Mouse (Mus musculus) activated CD4-positive, CD25-positive, alpha-beta regulatory T cell, adult 4 months (primary cell): Measurements from ENCODE around the gene Abca8b. TPM values are rescaled to one million over a fixed set of nuclear protein-coding genes. Genes with fewer than 3 reads are reported as not detected.
"Not testable (repeated sequence)": the region's sequence is repeated elsewhere in the genome, so short reads cannot be mapped to it uniquely, and the experiment has no call there.

Experiments
- ATAC-seq: one replicate; pipeline ENCODE4 v1.8.0; 2017
- polyA plus RNA-seq, 2 experiments: library from polyadenylated mRNA; unstranded; fragments of 100-300 nt; shearing (Covaris generic); gene quantifications; one replicate each; pipeline ENCODE4 v1.2.1; 2017

The Abca8b gene
- polyA plus RNA-seq, 2 experiments from 2014 or later: not detected

- ATAC-seq: not testable (repeated sequence)
These were observed 82.5 kb downstream of the Abca8b start for GRCm38 (mm10) chr11:109913156-109913555.

- ATAC-seq: not testable (repeated sequence)
These were observed 83.5 kb downstream of the Abca8b start for GRCm38 (mm10) chr11:109912118-109912517.

GRCm38 (mm10) chr11:109909801-109910200, 85.8 kb downstream of the Abca8b start:
- ATAC-seq: no peak

GRCm38 (mm10) chr11:109908207-109909031, 87.2 kb downstream of the Abca8b start:
- ATAC-seq: no peak

GRCm38 (mm10) chr11:109907508-109907907, 88.1 kb downstream of the Abca8b start:
- no peak for ATAC-seq

GRCm38 (mm10) chr11:109902616-109903598, 92.7 kb downstream of the Abca8b start:
- no peak for ATAC-seq

GRCm38 (mm10) chr11:109900491-109901241, 95.0 kb downstream of the Abca8b start:
- ATAC-seq: no peak

- ATAC-seq: no peak
These were observed 96.7 kb downstream of the Abca8b start for GRCm38 (mm10) chr11:109898791-109899467.

- ATAC-seq: no peak
These were observed 99.6 kb downstream of the Abca8b start for GRCm38 (mm10) chr11:109895952-109896530.

GRCm38 (mm10) chr11:109895496-109895895, 100.1 kb downstream of the Abca8b start:
- ATAC-seq: no peak

GRCm38 (mm10) chr11:109893894-109894804, 101.5 kb downstream of the Abca8b start:
- ATAC-seq: no peak

GRCm38 (mm10) chr11:109891989-109892386, 103.7 kb downstream of the Abca8b start:
- ATAC-seq: no peak

GRCm38 (mm10) chr11:109891371-109891988, 104.2 kb downstream of the Abca8b start:
- ATAC-seq: no peak

- ATAC-seq: no peak
These were observed 106.0 kb downstream of the Abca8b start for GRCm38 (mm10) chr11:109889595-109889994.

GRCm38 (mm10) chr11:109886757-109887156, 108.9 kb downstream of the Abca8b start:
- ATAC-seq: no peak

- no peak for ATAC-seq
These were observed 110.1 kb downstream of the Abca8b start for GRCm38 (mm10) chr11:109885521-109885920.

GRCm38 (mm10) chr11:109884801-109885200, 110.8 kb downstream of the Abca8b start:
- ATAC-seq: no peak

- no peak for ATAC-seq
These were observed 111.5 kb downstream of the Abca8b start for GRCm38 (mm10) chr11:109884126-109884525.
